In the genomic region with DNA sequence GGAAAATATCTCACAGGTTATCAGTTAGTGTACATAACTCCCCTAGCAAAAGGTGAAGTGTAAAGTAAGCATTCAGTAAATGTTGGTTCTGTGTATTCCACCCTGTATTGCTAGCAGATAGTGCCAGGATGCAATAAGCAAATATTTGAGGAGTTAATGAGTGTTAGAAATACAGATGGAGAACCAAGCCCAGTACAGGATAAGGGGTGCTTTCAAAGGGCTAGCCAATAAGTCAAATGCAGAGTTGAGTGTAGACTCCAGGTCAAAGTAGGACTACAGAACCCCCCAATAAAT, we compare ENCODE assay signal across 8 mouse cellular contexts. TPM values are rescaled to one million over a fixed set of nuclear protein-coding genes. Genes with fewer than 3 reads are reported as not detected.
DNase-seq lines count a peak whose midpoint lies in the region; ATAC-seq and TF ChIP-seq lines count a peak whose summit lies in the region.

No protein-coding gene starts in this region.

- H3K4me1 ChIP-seq in kidney, embryonic 14.5 days (ENCODE audit: control insufficient read depth, insufficient read depth, low read length): no peaks in the 10 kb centered on the region
- H3K4me1 ChIP-seq in embryonic facial prominence, embryonic 10.5 days: peaks cover 5% of the 10 kb centered on the region; the same call in 1 of the 2 replicates
- H3K4me1 ChIP-seq in hindbrain, postnatal 0 days (ENCODE audit: insufficient read depth, low read length): no peaks in the 10 kb centered on the region
- 0 out of 2 replicates have a peak, but pooled peaks cover 2% of the 10 kb centered on the region for H3K4me1 ChIP-seq in midbrain, embryonic 16.5 days (ENCODE audit: control insufficient read depth, insufficient read depth, low read length)

- no peaks in the 10 kb centered on the region for H3K9me3 ChIP-seq in kidney, embryonic 14.5 days (ENCODE audit: control insufficient read depth, low read length)
- no peaks in the 10 kb centered on the region for H3K9me3 ChIP-seq in embryonic facial prominence, embryonic 10.5 days
- H3K9me3 ChIP-seq in hindbrain, postnatal 0 days (ENCODE audit: low read length): no peaks in the 10 kb centered on the region
- H3K9me3 ChIP-seq in midbrain, embryonic 16.5 days (replicated peaks; ENCODE audit: control insufficient read depth, low read length, poor library complexity, severe bottlenecking): no peaks in the 10 kb centered on the region

- H3K27me3 ChIP-seq in kidney, embryonic 14.5 days (ENCODE audit: control insufficient read depth, insufficient read depth, low read length): no peaks in the 10 kb centered on the region
- no peaks in the 10 kb centered on the region for H3K27me3 ChIP-seq in embryonic facial prominence, embryonic 10.5 days (replicated peaks; ENCODE audit: low read depth, poor library complexity, severe bottlenecking)
- no peaks in the 10 kb centered on the region for H3K27me3 ChIP-seq in hindbrain, postnatal 0 days (ENCODE audit: insufficient read depth, low read length)
- H3K27me3 ChIP-seq in midbrain, embryonic 16.5 days (ENCODE audit: control insufficient read depth, insufficient read depth, low read depth, low read length): no peaks in the 10 kb centered on the region

- H3K4me3 ChIP-seq in kidney, embryonic 14.5 days (ENCODE audit: low read length): peak overlapping the region; percentile 49; the same call in 1 of the 2 replicates
- H3K4me3 ChIP-seq in embryonic facial prominence, embryonic 10.5 days: peak overlapping the region; percentile 63
- H3K4me3 ChIP-seq in hindbrain, postnatal 0 days (ENCODE audit: low read length): peak overlapping the region; percentile 47
- H3K4me3 ChIP-seq in midbrain, embryonic 16.5 days (ENCODE audit: low read depth, low read length): peak overlapping the region; percentile 55

- no peak for DNase-seq in kidney, adult 11 months
- no peak for DNase-seq in embryonic facial prominence, embryonic 10.5 days (ENCODE audit: low spot score)
- DNase-seq in hindbrain, postnatal 0 days (ENCODE audit: low spot score): no peak
- DNase-seq in thymus, adult 18-20 months: no peak
- DNase-seq in adipocyte (ENCODE audit: low spot score): no peak
- DNase-seq in adrenal gland, adult 8-10 months: no peak

- TF ChIP-seq CTCF in hindbrain, postnatal 0 days (IDR thresholded peaks at IDR 0.05; ENCODE audit: low read depth): no peak

- H3K4me2 ChIP-seq in kidney, embryonic 14.5 days (replicated peaks; ENCODE audit: low read depth, low read length): peak overlapping the region; percentile 36
- peak overlapping the region; percentile 49 for H3K4me2 ChIP-seq in hindbrain, postnatal 0 days (ENCODE audit: low read depth, low read length)
- H3K4me2 ChIP-seq in midbrain, embryonic 16.5 days (ENCODE audit: low read length): peak overlapping the region; percentile 50

- H3K9ac ChIP-seq in kidney, embryonic 14.5 days (ENCODE audit: low read depth, low read length): no peak overlapping the region
- H3K9ac ChIP-seq in hindbrain, postnatal 0 days (replicated peaks; ENCODE audit: low read length): peak overlapping the region; percentile 33
- H3K9ac ChIP-seq in midbrain, embryonic 16.5 days (ENCODE audit: low read depth, low read length): no peak overlapping the region

- ATAC-seq in kidney, embryonic 14.5 days (ENCODE audit: low FRiP score, low TSS enrichment): no peak
- no peak for ATAC-seq in hindbrain, postnatal 0 days
- ATAC-seq in midbrain, embryonic 16.5 days: no peak

- H3K36me3 ChIP-seq in kidney, embryonic 14.5 days (ENCODE audit: control insufficient read depth, insufficient read depth, low read length): no peaks in the 10 kb centered on the region; the same call in 1 of the 2 replicates
- peaks cover 4% of the 10 kb centered on the region; the same call in 1 of the 2 replicates for H3K36me3 ChIP-seq in embryonic facial prominence, embryonic 10.5 days (replicated peaks)
- H3K36me3 ChIP-seq in hindbrain, postnatal 0 days (ENCODE audit: insufficient read depth, low read length): no peaks in the 10 kb centered on the region
- H3K36me3 ChIP-seq in midbrain, embryonic 16.5 days (ENCODE audit: control insufficient read depth, insufficient read depth, low read length): no peaks in the 10 kb centered on the region

- no peak overlapping the region for H3K27ac ChIP-seq in kidney, embryonic 14.5 days (ENCODE audit: low read depth, low read length)
- no peak overlapping the region for H3K27ac ChIP-seq in embryonic facial prominence, embryonic 10.5 days (replicated peaks)
- H3K27ac ChIP-seq in hindbrain, postnatal 0 days: peak overlapping the region; percentile 54; the same call in 1 of the 2 replicates
- peak overlapping the region; percentile 63 for H3K27ac ChIP-seq in midbrain, embryonic 16.5 days (ENCODE audit: low read length)

RNA-seq across cellular contexts. Expression of a gene that starts 0.7 kb away (rescaled TPM):
- 29.0 and 38.4 TPM in 2 replicates for polyA plus RNA-seq in kidney, embryonic 14.5 days (2014; fragmentation: Nextera tagmentation; extraction: Ambion mirVana)
- polyA plus RNA-seq in embryonic facial prominence, embryonic 10.5 days (2016; fragmentation: Nextera tagmentation; extraction: Ambion mirVana): 15.8 and 17.0 TPM in 2 replicates
- 10.4 and 15.4 TPM in 2 replicates for total RNA-seq in hindbrain, postnatal 0 days (2014; rRNA removed)
- 24.9 and 26.3 TPM in 2 replicates for polyA plus RNA-seq in hindbrain, postnatal 0 days (2015; fragmentation: Nextera tagmentation; extraction: Ambion mirVana)
- 28.3 and 31.3 TPM in 2 replicates for polyA plus RNA-seq in midbrain, embryonic 16.5 days (2015; fragmentation: Nextera tagmentation; extraction: Ambion mirVana)
- total RNA-seq in adrenal gland, adult 8-10 months (2022): 10 to 100 TPM; 18.3 to 31.5 (median 22.9) TPM

RNA-seq across cellular contexts. Expression of a gene that starts 35.2 kb away (rescaled TPM):
- polyA plus RNA-seq in kidney, embryonic 14.5 days (2014; fragmentation: Nextera tagmentation; extraction: Ambion mirVana): 81.7 and 103 TPM in 2 replicates
- 69.3 and 74.1 TPM in 2 replicates for polyA plus RNA-seq in embryonic facial prominence, embryonic 10.5 days (2016; fragmentation: Nextera tagmentation; extraction: Ambion mirVana)
- total RNA-seq in hindbrain, postnatal 0 days (2014; rRNA removed): 26.9 and 36.9 TPM in 2 replicates
- polyA plus RNA-seq in hindbrain, postnatal 0 days (2015; fragmentation: Nextera tagmentation; extraction: Ambion mirVana): 173 and 177 TPM in 2 replicates
- polyA plus RNA-seq in midbrain, embryonic 16.5 days (2015; fragmentation: Nextera tagmentation; extraction: Ambion mirVana): 173 and 181 TPM in 2 replicates
- 10 to 100 TPM; 67.1 to 79.3 (median 72.5) TPM for total RNA-seq in adrenal gland, adult 8-10 months (2022)

RNA-seq across cellular contexts. Expression of a gene that starts 59.6 kb away (rescaled TPM):
- 29.9 and 47.2 TPM in 2 replicates for polyA plus RNA-seq in kidney, embryonic 14.5 days (2014; fragmentation: Nextera tagmentation; extraction: Ambion mirVana)
- polyA plus RNA-seq in embryonic facial prominence, embryonic 10.5 days (2016; fragmentation: Nextera tagmentation; extraction: Ambion mirVana): 48.3 and 50.1 TPM in 2 replicates
- 15.2 and 18.2 TPM in 2 replicates for total RNA-seq in hindbrain, postnatal 0 days (2014; rRNA removed)
- polyA plus RNA-seq in hindbrain, postnatal 0 days (2015; fragmentation: Nextera tagmentation; extraction: Ambion mirVana): 16.8 and 17.1 TPM in 2 replicates
- polyA plus RNA-seq in midbrain, embryonic 16.5 days (2015; fragmentation: Nextera tagmentation; extraction: Ambion mirVana): 17.2 and 17.4 TPM in 2 replicates
- 10 to 100 TPM; 39.7 to 43.5 (median 41.5) TPM for total RNA-seq in adrenal gland, adult 8-10 months (2022)

Comparison
In these comparisons a context has a peak if more than half of its experiments do, and no peak if none do; other contexts are left out.
1. H3K27ac ChIP-seq: peak in hindbrain, postnatal 0 days (single experiment) and midbrain, embryonic 16.5 days (single experiment); none in kidney, embryonic 14.5 days (single experiment) and embryonic facial prominence, embryonic 10.5 days (single experiment).
2. Peak in every context shown above with its lines, with median percentiles within 50 percentile points of each other: H3K4me2 ChIP-seq and H3K4me3 ChIP-seq.